Mouse (Mus musculus) heart, embryonic 12.5 days (tissue): Measurements from ENCODE around the gene Lpxn. TPM values are rescaled to one million over a fixed set of nuclear protein-coding genes. Genes with fewer than 3 reads are reported as not detected.

Source experiments
- ATAC-seq: fragments of 200-750 bp; cut with Nextera tagmentation; 2 replicates; pipeline ENCODE4 v1.8.0; 2017; ENCODE audit warnings: moderate TSS enrichment, moderate library complexity; ENCODE audit not compliant: insufficient number of reproducible peaks, low FRiP score
- H3K27ac ChIP-seq: fragments of 300-500 bp; sonication (generic); 2 replicates; pipeline ENCODE4 v1.5.1; 2016; ENCODE audit warnings: mild to moderate bottlenecking, moderate library complexity; ENCODE audit not compliant: poor library complexity, severe bottlenecking
- H3K27me3 ChIP-seq: fragments of 300-500 bp; sonication (generic); replicated peaks from 2 replicates; pipeline ENCODE4 v1.6.1; 2016; ENCODE audit warnings: mild to moderate bottlenecking, moderate library complexity
- H3K36me3 ChIP-seq: fragments of 300-500 bp; sonication (generic); 2 replicates; pipeline ENCODE4 v1.6.1; 2016; ENCODE audit warnings: mild to moderate bottlenecking, moderate library complexity
- H3K4me1 ChIP-seq: fragments of 300-500 bp; sonication (generic); replicated peaks from 2 replicates; pipeline ENCODE4 v1.6.1; 2016; ENCODE audit warnings: mild to moderate bottlenecking
- H3K4me2 ChIP-seq: fragments of 300-500 bp; sonication (generic); 2 replicates; pipeline ENCODE4 v1.6.1; 2016; ENCODE audit warnings: mild to moderate bottlenecking, moderate library complexity
- H3K4me3 ChIP-seq: fragments of 300-500 bp; sonication (generic); 2 replicates; pipeline ENCODE4 v1.5.1; 2016; ENCODE audit warnings: mild to moderate bottlenecking
- H3K9ac ChIP-seq: fragments of 300-500 bp; sonication (generic); 2 replicates; pipeline ENCODE4 v1.6.1; 2016; ENCODE audit warnings: mild to moderate bottlenecking, moderate library complexity
- H3K9me3 ChIP-seq: fragments of 300-500 bp; sonication (generic); replicated peaks from 2 replicates; pipeline ENCODE4 v1.6.1; 2016; ENCODE audit warnings: mild to moderate bottlenecking, moderate library complexity
- WGBS: fragments of 180-500 bp; shearing (Covaris S2); methylation state at CpG from one replicate; pipeline ENCODE4 v1.1.7; 2016; 5-methylcytosine and 5-hydroxymethylcytosine counted together
- polyA plus RNA-seq: library from polyadenylated mRNA; unstranded; fragments of >200 nt; fragmentation: Nextera tagmentation; extraction: Ambion mirVana; gene quantifications from 2 replicates; pipeline ENCODE4 v1.2.1, GENCODE M21; 2016

Lpxn gene
- polyA plus RNA-seq, 1 experiment from 2014 or later: 0.75 TPM

DNA sequence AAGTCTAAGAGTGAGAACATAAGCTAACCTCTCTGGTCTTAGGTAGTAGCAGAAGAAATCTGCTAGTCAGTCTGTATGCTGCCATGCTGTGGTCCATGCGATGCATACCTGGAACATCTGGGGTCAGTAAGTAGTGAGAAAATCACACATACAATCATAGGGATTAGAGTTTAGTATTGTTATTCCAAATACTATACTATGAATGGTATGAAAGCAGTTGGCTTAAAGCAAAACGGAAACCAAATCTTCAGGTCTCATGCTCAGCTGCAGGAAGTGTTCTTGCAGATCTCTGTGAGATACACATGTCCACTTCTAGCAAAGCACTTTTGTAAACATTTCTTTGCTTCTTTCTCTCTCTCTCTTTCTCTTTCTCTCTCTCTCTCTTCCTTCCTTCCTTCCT lies 10.2 kb downstream of the Lpxn start:
- H3K9ac ChIP-seq: no peak overlapping the region
- no peaks in the 10 kb centered on the region for H3K27me3 ChIP-seq
- no peaks in the 10 kb centered on the region for H3K36me3 ChIP-seq
- H3K4me2 ChIP-seq: no peak overlapping the region
- H3K4me3 ChIP-seq: no peak overlapping the region
- 69% methylated on average over 2 of the region's 2 CpGs for WGBS
- no peaks in the 10 kb centered on the region for H3K4me1 ChIP-seq
- ATAC-seq: no peak
- H3K9me3 ChIP-seq: no peaks in the 10 kb centered on the region
- H3K27ac ChIP-seq: no peak overlapping the region

DNA sequence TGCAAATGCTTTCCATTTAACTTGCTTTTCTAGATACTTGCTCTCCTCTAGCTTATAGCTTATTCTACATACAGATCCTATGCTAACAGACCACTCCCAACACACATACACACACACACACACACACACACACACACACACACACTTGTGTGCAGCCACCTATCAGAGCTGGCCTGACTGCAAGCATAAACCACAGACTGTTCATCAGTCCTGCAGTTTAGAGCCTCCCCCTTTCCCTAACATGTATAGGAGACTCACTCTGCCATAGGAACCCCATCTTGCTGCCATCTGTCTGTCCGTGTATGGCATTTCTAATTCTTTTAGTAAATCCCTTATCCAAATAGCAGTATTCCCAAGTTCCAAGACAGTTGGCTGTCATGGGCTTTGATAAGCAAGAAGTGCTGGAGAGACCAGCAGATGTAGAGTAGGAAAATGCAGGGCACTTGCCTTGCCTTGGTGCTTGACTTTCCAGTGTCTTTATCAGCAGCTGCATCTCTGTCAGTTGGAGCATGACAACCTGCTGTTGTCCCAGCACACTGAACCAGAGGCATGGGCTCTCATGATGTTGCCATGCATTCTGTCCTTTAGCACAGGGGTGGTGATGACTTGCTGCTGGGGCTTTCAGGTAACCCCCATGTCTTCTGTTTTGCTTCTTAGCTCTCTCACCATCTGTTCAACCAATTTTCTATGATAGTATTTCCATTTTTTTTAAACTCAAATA lies 16.8 kb downstream of the Lpxn start:
- Histone ChIP-seq H3K4me3 (no peak overlapping the region), H3K27ac (no peak overlapping the region), H3K27me3 (no peaks in the 10 kb centered on the region), H3K4me1 (no peaks in the 10 kb centered on the region), H3K9ac (no peak overlapping the region), H3K36me3 (no peaks in the 10 kb centered on the region), H3K9me3 (no peaks in the 10 kb centered on the region), H3K4me2 (no peak overlapping the region)
- WGBS: 47% methylated on average over 1 of the region's 1 CpGs
- ATAC-seq: no peak

DNA sequence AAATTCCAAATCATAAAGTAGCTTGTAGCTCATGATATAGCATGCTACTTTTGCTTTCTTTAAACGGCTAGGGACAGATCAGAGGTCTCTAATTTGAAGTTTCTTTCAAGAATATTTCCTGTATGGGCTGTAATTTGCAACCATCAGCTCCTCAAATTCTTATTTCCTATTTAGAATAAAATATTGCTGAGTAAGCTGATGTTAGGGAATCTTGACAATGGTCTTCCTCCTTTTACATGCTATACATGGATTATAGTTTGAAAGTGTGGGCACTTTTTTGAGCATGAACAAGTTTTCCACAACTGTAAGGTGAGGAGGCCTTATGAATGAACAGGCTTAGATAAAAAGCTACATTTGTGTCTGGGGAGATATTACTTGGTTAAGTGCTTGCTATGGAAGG lies 17.9 kb downstream of the Lpxn start:
- Histone ChIP-seq H3K9me3 (no peaks in the 10 kb centered on the region), H3K27me3 (no peaks in the 10 kb centered on the region), H3K27ac (no peak overlapping the region), H3K9ac (no peak overlapping the region), H3K36me3 (no peaks in the 10 kb centered on the region), H3K4me1 (no peaks in the 10 kb centered on the region), H3K4me2 (no peak overlapping the region), H3K4me3 (no peak overlapping the region)
- no peak for ATAC-seq
- WGBS: 60% methylated on average over 1 of the region's 1 CpGs

DNA sequence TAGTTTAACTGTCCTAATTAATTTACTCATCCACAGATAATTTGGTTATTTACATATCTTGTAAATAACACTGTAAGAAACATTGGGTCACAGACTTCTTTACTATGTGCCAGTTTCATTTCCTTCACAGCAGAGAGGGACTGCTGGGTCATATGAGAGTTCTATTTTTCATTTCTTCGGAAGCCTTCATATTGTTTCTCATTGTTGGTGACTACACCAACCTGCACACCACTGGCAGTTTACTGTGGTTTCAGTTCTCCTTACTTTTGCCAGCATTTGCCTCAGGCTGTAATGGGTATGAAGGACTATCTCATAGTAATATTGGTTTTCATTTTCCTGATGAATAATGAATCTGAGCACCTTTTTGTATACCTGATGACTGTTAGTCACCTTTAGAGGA lies 22.5 kb downstream of the Lpxn start:
- Histone ChIP-seq H3K4me2 (no peak overlapping the region), H3K9ac (no peak overlapping the region), H3K4me1 (no peaks in the 10 kb centered on the region), H3K27me3 (no peaks in the 10 kb centered on the region), H3K36me3 (no peaks in the 10 kb centered on the region), H3K4me3 (no peak overlapping the region), H3K9me3 (no peaks in the 10 kb centered on the region), H3K27ac (no peak overlapping the region)
- WGBS: 80% methylated on average over 1 of the region's 1 CpGs
- ATAC-seq: no peak

DNA sequence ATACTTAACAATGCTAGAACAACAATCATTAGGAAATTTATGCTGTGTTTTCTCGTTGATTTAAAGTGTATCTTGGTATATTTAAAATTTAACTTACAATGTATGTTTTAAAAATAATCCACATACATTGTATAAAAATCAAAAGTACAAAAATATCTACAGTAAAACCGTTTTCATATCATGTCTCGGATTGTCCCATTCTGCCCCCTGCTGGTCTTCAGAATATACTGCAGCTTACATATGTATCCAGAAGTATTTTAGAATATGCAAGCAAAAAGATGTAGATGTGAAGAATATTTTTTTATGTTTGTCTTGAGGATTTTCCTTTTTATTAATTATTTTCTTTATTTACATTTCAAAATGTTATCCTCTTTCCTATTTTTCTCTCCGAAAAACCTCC lies 24.4 kb downstream of the Lpxn start:
- Histone ChIP-seq H3K36me3 (no peaks in the 10 kb centered on the region), H3K4me1 (no peaks in the 10 kb centered on the region), H3K27me3 (no peaks in the 10 kb centered on the region), H3K4me2 (no peak overlapping the region), H3K9me3 (no peaks in the 10 kb centered on the region), H3K9ac (no peak overlapping the region), H3K4me3 (no peak overlapping the region), H3K27ac (no peak overlapping the region)
- WGBS: 32% methylated on average over 4 of the region's 4 CpGs
- ATAC-seq: no peak

DNA sequence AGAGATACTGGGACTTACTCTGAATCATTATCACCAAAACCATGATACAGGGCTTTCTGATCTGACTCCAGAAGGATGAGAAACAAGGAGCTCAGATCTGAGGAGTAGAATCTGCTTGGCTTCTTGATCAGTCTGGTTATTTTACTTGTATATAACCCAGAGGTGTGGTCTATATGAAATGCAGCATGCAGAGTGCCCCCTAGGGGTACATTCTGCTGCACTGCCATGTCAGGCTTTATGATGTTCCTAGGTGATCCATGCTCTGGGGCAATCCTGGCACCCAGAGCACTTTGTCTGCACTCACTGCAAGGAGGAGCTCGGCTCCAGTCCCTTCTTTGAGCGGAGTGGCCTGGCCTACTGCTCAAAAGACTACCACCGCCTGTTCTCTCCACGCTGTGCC lies 28.6 kb downstream of the Lpxn start:
- WGBS: 70% methylated on average over 4 of the region's 4 CpGs
- no peaks in the 10 kb centered on the region for H3K4me1 ChIP-seq

DNA sequence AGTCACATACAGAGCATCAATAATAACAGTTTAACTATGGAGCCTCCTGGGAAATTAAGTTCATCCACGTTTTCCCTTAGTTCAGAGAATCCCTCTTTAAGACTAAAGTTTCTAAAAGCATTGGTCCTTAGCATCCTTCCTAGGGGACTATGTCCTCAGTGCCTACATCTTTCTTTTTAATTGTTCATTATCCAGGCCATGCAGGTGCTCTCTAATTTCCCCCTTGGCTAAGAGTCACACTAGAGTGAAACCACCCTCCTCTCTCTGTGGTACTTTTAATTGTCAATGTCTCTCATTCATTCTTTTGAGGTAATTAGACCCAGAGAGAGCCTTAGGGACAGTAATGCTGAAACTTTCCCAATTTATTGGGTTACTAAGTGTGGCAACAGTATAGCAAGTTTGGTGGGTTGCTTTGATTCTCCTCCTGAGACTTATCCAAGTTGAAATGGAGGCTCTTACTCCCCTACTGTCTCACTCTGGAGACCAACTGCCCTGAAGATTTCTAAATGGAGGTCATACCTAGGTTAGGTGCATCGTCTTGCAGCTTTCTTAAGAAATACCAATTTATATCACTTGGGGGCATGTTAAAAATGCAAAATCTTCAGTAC lies 34.9 kb downstream of the Lpxn start:
- H3K9me3 ChIP-seq: no peaks in the 10 kb centered on the region
- no peak overlapping the region for H3K27ac ChIP-seq
- H3K9ac ChIP-seq: no peak overlapping the region
- H3K36me3 ChIP-seq: no peaks in the 10 kb centered on the region
- no peak overlapping the region for H3K4me2 ChIP-seq
- H3K4me3 ChIP-seq: no peak overlapping the region
- 55% methylated on average over 2 of the region's 2 CpGs for WGBS
- no peaks in the 10 kb centered on the region for H3K4me1 ChIP-seq
- no peak for ATAC-seq
- H3K27me3 ChIP-seq: no peaks in the 10 kb centered on the region

More for the DNA sequence above, 28.6 kb downstream of the Lpxn start:
- ATAC-seq: no peak
- Histone ChIP-seq H3K9me3 (no peaks in the 10 kb centered on the region), H3K27me3 (no peaks in the 10 kb centered on the region), H3K27ac (no peak overlapping the region), H3K9ac (no peak overlapping the region), H3K4me2 (no peak overlapping the region), H3K4me3 (no peak overlapping the region), H3K36me3 (no peaks in the 10 kb centered on the region)

DNA sequence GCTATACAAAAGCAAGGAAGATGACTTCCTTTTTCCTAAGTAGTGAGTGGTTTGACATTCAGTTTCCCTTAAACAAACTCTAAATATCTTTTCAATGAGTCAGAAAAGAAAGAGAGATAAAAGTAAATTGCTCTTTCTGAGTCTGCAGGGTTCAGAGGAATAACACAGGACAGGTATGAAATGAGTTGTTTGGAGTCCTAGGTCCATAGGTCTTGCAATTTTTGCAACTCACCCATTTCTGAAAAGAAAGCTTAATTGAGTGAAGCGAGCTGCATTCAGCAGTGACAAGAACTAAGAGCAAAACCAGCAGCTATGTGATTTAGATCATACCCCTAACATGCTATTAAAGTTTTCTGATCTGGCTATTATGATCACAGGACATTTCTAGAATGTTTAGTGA lies 35.6 kb downstream of the Lpxn start:
- 57% methylated on average over 1 of the region's 1 CpGs for WGBS
- H3K27ac ChIP-seq: no peak overlapping the region

DNA sequence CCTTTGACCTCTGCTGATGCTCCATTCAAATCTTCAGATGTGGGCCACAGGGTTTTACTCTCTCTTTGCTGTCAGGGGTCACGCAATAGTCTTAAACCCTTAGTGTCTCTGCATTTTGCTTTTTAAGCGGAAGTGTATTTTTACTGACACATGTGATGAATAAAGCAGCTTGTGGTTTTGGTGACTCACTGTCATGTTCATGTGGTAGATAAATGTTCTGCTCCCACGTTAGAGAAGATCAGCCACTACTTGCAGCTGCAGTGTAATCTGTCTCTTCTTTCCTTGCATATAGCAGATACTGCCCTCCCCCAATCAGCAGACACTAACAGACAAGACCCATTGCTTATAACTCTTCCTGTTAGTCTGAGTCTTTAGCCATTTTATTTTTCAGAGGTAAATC lies 37.6 kb downstream of the Lpxn start:
- no peak overlapping the region for H3K4me3 ChIP-seq
- H3K9ac ChIP-seq: no peak overlapping the region
- H3K9me3 ChIP-seq: no peaks in the 10 kb centered on the region
- H3K4me1 ChIP-seq: no peaks in the 10 kb centered on the region
- H3K36me3 ChIP-seq: no peaks in the 10 kb centered on the region
- ATAC-seq: no peak
- no peak overlapping the region for H3K27ac ChIP-seq
- 68% methylated on average over 3 of the region's 3 CpGs for WGBS
- no peaks in the 10 kb centered on the region for H3K27me3 ChIP-seq
- no peak overlapping the region for H3K4me2 ChIP-seq

More for the DNA sequence above, 35.6 kb downstream of the Lpxn start:
- Histone ChIP-seq H3K4me3 (no peak overlapping the region), H3K9me3 (no peaks in the 10 kb centered on the region), H3K9ac (no peak overlapping the region), H3K36me3 (no peaks in the 10 kb centered on the region), H3K27me3 (no peaks in the 10 kb centered on the region), H3K4me1 (no peaks in the 10 kb centered on the region), H3K4me2 (no peak overlapping the region)
- ATAC-seq: no peak

DNA sequence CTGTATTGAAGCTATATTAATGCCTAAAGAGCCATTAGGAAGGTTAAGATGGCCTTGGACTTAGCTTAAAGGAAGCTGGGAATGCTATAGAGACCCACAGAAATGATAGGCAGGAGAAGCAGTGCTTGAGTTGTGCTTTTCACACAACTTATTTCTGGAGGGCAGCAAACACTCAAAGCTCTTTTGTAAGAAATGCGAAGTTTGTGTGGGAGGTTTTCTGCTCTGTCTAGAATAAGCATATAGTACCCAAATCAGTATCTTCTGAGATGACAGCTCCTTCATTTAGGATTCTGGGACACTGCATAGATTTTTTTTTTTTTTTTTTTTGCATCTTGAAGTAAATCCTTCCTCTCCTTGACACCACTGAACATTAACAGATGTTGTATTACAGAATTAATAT lies 42.5 kb downstream of the Lpxn start:
- Histone ChIP-seq H3K4me1 (no peaks in the 10 kb centered on the region), H3K36me3 (no peaks in the 10 kb centered on the region), H3K4me2 (no peak overlapping the region), H3K27me3 (no peaks in the 10 kb centered on the region), H3K9me3 (no peaks in the 10 kb centered on the region), H3K4me3 (no peak overlapping the region), H3K27ac (no peak overlapping the region), H3K9ac (no peak overlapping the region)
- 65% methylated on average over 1 of the region's 1 CpGs for WGBS
- no peak for ATAC-seq

DNA sequence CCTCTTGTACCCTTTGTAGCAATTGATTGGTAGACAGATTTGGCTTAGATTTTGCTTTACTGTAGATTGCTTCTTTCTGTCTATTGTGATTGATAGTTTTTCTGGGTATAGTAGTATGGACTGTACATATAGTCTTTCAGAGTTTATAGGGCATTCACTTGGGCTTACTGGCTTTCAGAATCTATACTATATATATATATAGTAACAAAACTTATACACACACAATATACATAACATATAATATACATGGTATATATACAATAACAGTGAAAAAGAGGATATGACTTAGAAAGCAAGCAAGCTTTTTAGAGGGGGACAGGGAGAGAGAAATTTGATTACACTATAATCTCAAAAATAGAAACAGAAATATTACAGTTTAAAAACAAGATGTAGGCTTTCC lies 50.4 kb downstream of the Lpxn start, which contains the start of gene Gm5244:
Gm5244 (plus strand) TSS at position 301 of the 400 bp plus-strand sequence.
- H3K4me1 ChIP-seq: no peaks in the 10 kb centered on the region
- H3K27ac ChIP-seq: no peak within 1 kb of the TSS
- H3K4me3 ChIP-seq: no peak within 1 kb of the TSS
- H3K4me2 ChIP-seq: no peak within 1 kb of the TSS
- no peaks in the 10 kb centered on the region for H3K27me3 ChIP-seq
- H3K36me3 ChIP-seq: no peaks in the 10 kb centered on the region
- no peak within 1 kb of the TSS for H3K9ac ChIP-seq
- ATAC-seq: no peak
- no peaks in the 10 kb centered on the region for H3K9me3 ChIP-seq

DNA sequence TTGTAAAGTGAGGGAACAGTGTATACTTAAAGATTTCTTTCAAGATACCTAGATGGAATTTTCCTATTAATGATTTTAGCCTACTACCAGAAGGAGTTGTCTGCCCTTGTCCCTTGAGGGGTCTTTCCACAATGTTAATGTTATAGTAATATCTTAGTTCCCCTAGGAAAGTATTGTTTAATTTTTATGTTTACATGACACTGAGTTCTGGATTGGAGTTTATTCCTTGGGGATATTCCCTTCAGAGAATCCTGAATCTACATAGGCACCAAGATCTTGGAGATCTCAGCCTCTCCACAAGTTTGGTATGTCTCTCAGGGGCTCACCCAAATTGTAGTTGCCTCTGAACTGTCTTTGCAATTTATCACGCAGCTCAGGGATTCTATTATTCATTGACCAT lies 61.0 kb downstream of the Lpxn start, which contains the start of gene Olfr1444:
Olfr1444 (plus strand) TSS at position 301 of the 400 bp plus-strand sequence.
- Histone ChIP-seq H3K4me3 (no peak within 1 kb of the TSS), H3K27me3 (no peaks in the 10 kb centered on the region), H3K36me3 (no peaks in the 10 kb centered on the region), H3K9me3 (0 out of 2 replicates have a peak, but pooled peaks cover 2% of the 10 kb centered on the region), H3K9ac (no peak within 1 kb of the TSS), H3K27ac (no peak within 1 kb of the TSS), H3K4me1 (no peaks in the 10 kb centered on the region), H3K4me2 (no peak within 1 kb of the TSS)
- WGBS: 49% methylated on average over 1 of the region's 1 CpGs
- ATAC-seq: no peak
